10 mouse cellular contexts compared by ENCODE assay signal in genomic region chr3:146180986-146181385, GRCm38 (mm10). TPM values are rescaled to one million over a fixed set of nuclear protein-coding genes. Genes with fewer than 3 reads are reported as not detected.
DNase-seq lines count a peak whose midpoint lies in the region; ATAC-seq and TF ChIP-seq lines count a peak whose summit lies in the region.
"Had no signal": no experiment of that assay in that cellular context is flagged by ENCODE, and none has a peak within 500 bp of the region (broad histone marks: within the 10 kb centered on the region; RNA-seq: fewer than 3 reads in every experiment).

No protein-coding gene starts in this region.

- no peak overlapping the region for H3K4me3 ChIP-seq in hindbrain, embryonic 14.5 days (replicated peaks; ENCODE audit: low read length)
- H3K4me3 ChIP-seq in hindbrain, embryonic 16.5 days (ENCODE audit: low read length) = no peak overlapping the region
- no peak overlapping the region for H3K4me3 ChIP-seq in embryonic facial prominence, embryonic 14.5 days (ENCODE audit: low read depth, low read length)
- H3K4me3 ChIP-seq in liver, postnatal 0 days (ENCODE audit: low read depth, low read length) = no peak overlapping the region
- H3K4me3 ChIP-seq in spleen, adult 2 months (ENCODE audit: extremely low read depth, insufficient read depth, insufficient read length) = no peak overlapping the region
- H3K4me3 ChIP-seq: liver, embryonic 13.5 days had no signal

- H3K9ac ChIP-seq in hindbrain, embryonic 14.5 days = no peak overlapping the region
- H3K9ac ChIP-seq in hindbrain, embryonic 16.5 days (ENCODE audit: low read depth, low read length) = no peak overlapping the region
- H3K9ac ChIP-seq in embryonic facial prominence, embryonic 14.5 days (ENCODE audit: low read depth, low read length) = no peak overlapping the region
- H3K9ac ChIP-seq in liver, postnatal 0 days (replicated peaks) = no peak overlapping the region
- H3K9ac ChIP-seq: liver, embryonic 13.5 days had no signal

- no peaks in the 10 kb centered on the region for H3K36me3 ChIP-seq in hindbrain, embryonic 14.5 days (replicated peaks; ENCODE audit: control insufficient read depth, insufficient read depth)
- no peaks in the 10 kb centered on the region for H3K36me3 ChIP-seq in hindbrain, embryonic 16.5 days (ENCODE audit: control insufficient read depth, insufficient read depth, low read length)
- H3K36me3 ChIP-seq in embryonic facial prominence, embryonic 14.5 days (ENCODE audit: control insufficient read depth, insufficient read depth, low read length) = no peaks in the 10 kb centered on the region
- no peaks in the 10 kb centered on the region for H3K36me3 ChIP-seq in liver, postnatal 0 days (replicated peaks; ENCODE audit: insufficient read depth, low read length)
- peaks cover 3% of the 10 kb centered on the region; the same call in 1 of the 2 replicates for H3K36me3 ChIP-seq in spleen, adult 2 months (ENCODE audit: control insufficient read depth, insufficient read depth, low read length)

- no peak for ATAC-seq in hindbrain, embryonic 14.5 days (ENCODE audit: low FRiP score)
- ATAC-seq in hindbrain, embryonic 16.5 days = no peak
- ATAC-seq in embryonic facial prominence, embryonic 14.5 days (ENCODE audit: low read depth) = no peak
- ATAC-seq in liver, postnatal 0 days = no peak

- DNase-seq in hindbrain, embryonic 14.5 days (ENCODE audit: low spot score) = peak; percentile 52
- DNase-seq in CD4-positive helper T cell, adult 2 months (ENCODE audit: low read depth, low spot score) = peak; percentile 53
- DNase-seq in NIH3T3 (ENCODE audit: low read depth) = peak; percentile 69
- peak; percentile 40 for DNase-seq in embryonic facial prominence, embryonic 14.5 days (ENCODE audit: low spot score)
- peak; percentile 68 for DNase-seq in liver, postnatal 0 days
- peak in 1 of 2 experiments; percentile 60 for DNase-seq in spleen, adult 2 months (ENCODE audit: low read depth in 1 of 2, low spot score in 2 of 2)
- DNase-seq in cerebellum, adult 9-10 months = no peak
- DNase-seq: liver, embryonic 13.5 days had no signal

- no peak for TF ChIP-seq EP300 in liver, postnatal 0 days (IDR thresholded peaks at IDR 0.05; ENCODE audit: low read depth)

- WGBS in hindbrain, embryonic 14.5 days = 37% methylated on average over 3 of the region's 3 CpGs
- WGBS in hindbrain, embryonic 16.5 days = 40% methylated on average over 3 of the region's 3 CpGs
- 43% methylated on average over 3 of the region's 3 CpGs for WGBS in embryonic facial prominence, embryonic 14.5 days
- WGBS in liver, postnatal 0 days (ENCODE audit: insufficient replicate concordance) = 44% methylated on average over 3 of the region's 3 CpGs
- 55% methylated on average over 3 of the region's 3 CpGs for WGBS in spleen, adult 2 months

- H3K4me1 ChIP-seq in hindbrain, embryonic 14.5 days (replicated peaks; ENCODE audit: control insufficient read depth, insufficient read depth, low read length) = peaks cover 10% of the 10 kb centered on the region; the same call in 1 of the 2 replicates
- peaks cover 2% of the 10 kb centered on the region; the same call in 1 of the 2 replicates for H3K4me1 ChIP-seq in hindbrain, embryonic 16.5 days (ENCODE audit: control insufficient read depth, insufficient read depth, low read depth, low read length)
- H3K4me1 ChIP-seq in embryonic facial prominence, embryonic 14.5 days (ENCODE audit: control insufficient read depth, insufficient read depth, low read length) = no peaks in the 10 kb centered on the region
- no peaks in the 10 kb centered on the region; the same call in 1 of the 2 replicates for H3K4me1 ChIP-seq in liver, postnatal 0 days (ENCODE audit: insufficient read depth)
- no peaks in the 10 kb centered on the region for H3K4me1 ChIP-seq in spleen, adult 2 months (ENCODE audit: control insufficient read depth, insufficient read depth, insufficient read length)

- H3K9me3 ChIP-seq in hindbrain, embryonic 14.5 days (ENCODE audit: control insufficient read depth, low read length) = no peaks in the 10 kb centered on the region
- H3K9me3 ChIP-seq in hindbrain, embryonic 16.5 days (ENCODE audit: control insufficient read depth, low read length) = no peaks in the 10 kb centered on the region
- no peaks in the 10 kb centered on the region for H3K9me3 ChIP-seq in embryonic facial prominence, embryonic 14.5 days (ENCODE audit: control insufficient read depth, low read length)
- no peaks in the 10 kb centered on the region for H3K9me3 ChIP-seq in liver, postnatal 0 days (ENCODE audit: low read length)
- H3K9me3 ChIP-seq: liver, embryonic 13.5 days had no signal

- TF ChIP-seq CTCF in liver, postnatal 0 days (IDR thresholded peaks at IDR 0.05; ENCODE audit: low read depth) = peak; percentile 69
- TF ChIP-seq CTCF in spleen, adult 2 months (IDR thresholded peaks at IDR 0.05; ENCODE audit: extremely low read depth, insufficient read depth, insufficient read length, insufficient replicate concordance) = peak; percentile 62; the same call in 1 of the 2 replicates

- H3K4me2 ChIP-seq in hindbrain, embryonic 14.5 days (replicated peaks) = no peak overlapping the region
- no peak overlapping the region for H3K4me2 ChIP-seq in hindbrain, embryonic 16.5 days (ENCODE audit: low read length)
- H3K4me2 ChIP-seq in embryonic facial prominence, embryonic 14.5 days (ENCODE audit: low read depth, low read length) = no peak overlapping the region
- no peak overlapping the region for H3K4me2 ChIP-seq in liver, postnatal 0 days (ENCODE audit: low read depth, low read length)
- H3K4me2 ChIP-seq: liver, embryonic 13.5 days had no signal

- TF ChIP-seq POLR2A in spleen, adult 2 months (IDR thresholded peaks at IDR 0.05; ENCODE audit: low read depth, low read length) = no peak

- no peak overlapping the region for H3K27ac ChIP-seq in hindbrain, embryonic 14.5 days
- H3K27ac ChIP-seq in hindbrain, embryonic 16.5 days (ENCODE audit: low read depth, low read length) = no peak overlapping the region
- H3K27ac ChIP-seq in embryonic facial prominence, embryonic 14.5 days (replicated peaks; ENCODE audit: low read depth, low read length) = no peak overlapping the region
- H3K27ac ChIP-seq in liver, postnatal 0 days (ENCODE audit: low read depth) = no peak overlapping the region
- no peak overlapping the region for H3K27ac ChIP-seq in spleen, adult 2 months (ENCODE audit: insufficient read depth, low read length)
- H3K27ac ChIP-seq: liver, embryonic 13.5 days had no signal

- H3K27me3 ChIP-seq in hindbrain, embryonic 14.5 days (ENCODE audit: control insufficient read depth, insufficient read depth, low read length) = peaks cover 12% of the 10 kb centered on the region
- peaks cover 6% of the 10 kb centered on the region; the same call in 1 of the 2 replicates for H3K27me3 ChIP-seq in hindbrain, embryonic 16.5 days (replicated peaks; ENCODE audit: control insufficient read depth, insufficient read depth, low read length)
- H3K27me3 ChIP-seq in embryonic facial prominence, embryonic 14.5 days (replicated peaks; ENCODE audit: control insufficient read depth, insufficient read depth, low read length) = no peaks in the 10 kb centered on the region
- H3K27me3 ChIP-seq in liver, postnatal 0 days (ENCODE audit: insufficient read depth, low read length) = no peaks in the 10 kb centered on the region
- H3K27me3 ChIP-seq in spleen, adult 2 months (ENCODE audit: control insufficient read depth, insufficient read depth, low read length) = no peaks in the 10 kb centered on the region
- H3K27me3 ChIP-seq: liver, embryonic 13.5 days had no signal

RNA-seq across cellular contexts. Expression of gene Mcoln2, which starts 31.4 kb away (rescaled TPM):
- polyA plus RNA-seq in hindbrain, embryonic 14.5 days (2014; fragmentation: Nextera tagmentation; extraction: Ambion mirVana) = 0.11 TPM in 1 of 2 replicates, not detected in the other
- polyA plus RNA-seq in hindbrain, embryonic 16.5 days (2015; fragmentation: Nextera tagmentation; extraction: Ambion mirVana) = 0.59 and 0.62 TPM in 2 replicates
- 0.97 and 1.6 TPM in 2 replicates for polyA plus RNA-seq in embryonic facial prominence, embryonic 14.5 days (2014; fragmentation: Nextera tagmentation; extraction: Ambion mirVana)
- 4.3 and 4.5 TPM in 2 replicates for polyA plus RNA-seq in liver, postnatal 0 days (2015; fragmentation: Nextera tagmentation; extraction: Ambion mirVana)
- 6.6 and 8.2 TPM in 2 replicates for polyA plus RNA-seq in spleen, adult 2 months (2012; rRNA removed)
- polyA plus RNA-seq: frontal cortex, adult 2 months had no signal

RNA-seq across cellular contexts. Expression of gene Lpar3, which starts 39.8 kb away (rescaled TPM):
- 0.37 and 0.81 TPM in 2 replicates for polyA plus RNA-seq in hindbrain, embryonic 14.5 days (2014; fragmentation: Nextera tagmentation; extraction: Ambion mirVana)
- polyA plus RNA-seq in hindbrain, embryonic 16.5 days (2015; fragmentation: Nextera tagmentation; extraction: Ambion mirVana) = 0.34 and 0.42 TPM in 2 replicates
- polyA plus RNA-seq in embryonic facial prominence, embryonic 14.5 days (2014; fragmentation: Nextera tagmentation; extraction: Ambion mirVana) = 2.5 and 5.0 TPM in 2 replicates
- polyA plus RNA-seq in liver, postnatal 0 days (2015; fragmentation: Nextera tagmentation; extraction: Ambion mirVana) = not detected in 2 replicates
- 0.57 and 1.2 TPM in 2 replicates for polyA plus RNA-seq in spleen, adult 2 months (2012; rRNA removed)
